12 mouse cellular contexts compared by ENCODE assay signal in genomic region chr2:16029752-16030151, GRCm38 (mm10).
A peak's percentile ranks its signal among the peaks of the same experiment; 100 is the strongest.
DNase-seq lines count a peak whose midpoint lies in the region; ATAC-seq and TF ChIP-seq lines count a peak whose summit lies in the region.
"Had no signal": no experiment of that assay in that cellular context is flagged by ENCODE, and none has a peak within 500 bp of the region (broad histone marks: within the 10 kb centered on the region; RNA-seq: fewer than 3 reads in every experiment).

No protein-coding gene starts in this region.

- H3K9me3 ChIP-seq in forebrain, embryonic 10.5 days, result no peaks in the 10 kb centered on the region
- H3K9me3 ChIP-seq in forebrain, embryonic 15.5 days, result no peaks in the 10 kb centered on the region
- H3K9me3 ChIP-seq in stomach, postnatal 0 days (ENCODE audit: control insufficient read depth, low read length), result no peaks in the 10 kb centered on the region

- no peak for TF ChIP-seq EP300 in stomach, postnatal 0 days (optimal IDR thresholded peaks at IDR 0.05)

- intact Hi-C loops in left cerebral cortex, postnatal 4 days (cut with DNase I), result no loop called here

- H3K4me1 ChIP-seq in forebrain, embryonic 10.5 days, result peaks cover 7% of the 10 kb centered on the region
- no peaks in the 10 kb centered on the region for H3K4me1 ChIP-seq in forebrain, embryonic 15.5 days
- no peaks in the 10 kb centered on the region for H3K4me1 ChIP-seq in stomach, postnatal 0 days (replicated peaks; ENCODE audit: control insufficient read depth, insufficient read depth)

- H3K4me2 ChIP-seq in forebrain, embryonic 15.5 days (replicated peaks), result no peak overlapping the region
- no peak overlapping the region for H3K4me2 ChIP-seq in stomach, postnatal 0 days (replicated peaks; ENCODE audit: low read depth)

- no peaks in the 10 kb centered on the region for H3K27me3 ChIP-seq in forebrain, embryonic 10.5 days (ENCODE audit: poor library complexity, severe bottlenecking)
- H3K27me3 ChIP-seq in forebrain, embryonic 15.5 days, result no peaks in the 10 kb centered on the region
- no peaks in the 10 kb centered on the region for H3K27me3 ChIP-seq in stomach, postnatal 0 days (ENCODE audit: control insufficient read depth, insufficient read depth, low read length)

- 41% methylated on average over 12 of the region's 12 CpGs for WGBS in forebrain, embryonic 10.5 days
- 32% methylated on average over 12 of the region's 12 CpGs for WGBS in forebrain, embryonic 15.5 days
- WGBS in stomach, postnatal 0 days, result 48% methylated on average over 12 of the region's 12 CpGs

- 0 out of 2 replicates have a peak overlapping the region, but pooled peaks have one; percentile 30 for H3K27ac ChIP-seq in forebrain, embryonic 10.5 days
- no peak overlapping the region for H3K27ac ChIP-seq in forebrain, embryonic 15.5 days (replicated peaks)
- no peak overlapping the region for H3K27ac ChIP-seq in stomach, postnatal 0 days (replicated peaks)

- peak; percentile 14 for DNase-seq in forebrain, embryonic 10.5 days (ENCODE audit: extremely low spot score, low spot score)
- DNase-seq in left cerebral cortex, postnatal 4 days, result peak; percentile 12
- DNase-seq in left cerebral cortex, adult 11 months (ENCODE audit: low spot score), result no peak
- DNase-seq in right cerebral cortex, postnatal 4 days, result peak; percentile 2
- DNase-seq in right cerebral cortex, postnatal 14 days, result no peak
- DNase-seq in stomach, postnatal 0 days (ENCODE audit: low spot score), result peak; percentile 13
- DNase-seq in frontal cortex, postnatal 14 days (ENCODE audit: low spot score in 2 of 2), result no peak
- DNase-seq: B cell, adult 2 months; kidney, postnatal 25 days; thymus, postnatal 25 days had no signal

- TF ChIP-seq CTCF in stomach, postnatal 0 days (IDR thresholded peaks at IDR 0.05; ENCODE audit: low read depth), result no peak

- ATAC-seq in forebrain, embryonic 15.5 days (replicated peaks), result no peak
- no peak for ATAC-seq in stomach, postnatal 0 days (ENCODE audit: low FRiP score, low TSS enrichment)
- ATAC-seq: inflammation-experienced regulatory T-cells, adult 6 months had no signal

- no peak overlapping the region for H3K4me3 ChIP-seq in forebrain, embryonic 10.5 days
- H3K4me3 ChIP-seq in forebrain, embryonic 15.5 days, result no peak overlapping the region
- no peak overlapping the region for H3K4me3 ChIP-seq in stomach, postnatal 0 days (ENCODE audit: low read depth, low read length)

- H3K36me3 ChIP-seq in forebrain, embryonic 10.5 days (replicated peaks), result no peaks in the 10 kb centered on the region
- no peaks in the 10 kb centered on the region for H3K36me3 ChIP-seq in forebrain, embryonic 15.5 days
- H3K36me3 ChIP-seq in stomach, postnatal 0 days (ENCODE audit: control insufficient read depth, insufficient read depth, low read length), result no peaks in the 10 kb centered on the region

- no peak overlapping the region for H3K9ac ChIP-seq in forebrain, embryonic 15.5 days (replicated peaks)
- no peak overlapping the region for H3K9ac ChIP-seq in stomach, postnatal 0 days (ENCODE audit: low read length)

Comparison
In these comparisons a context has a peak if more than half of its experiments do, and no peak if none do; other contexts are left out.
1. DNase-seq: peak in forebrain, embryonic 10.5 days (single experiment), left cerebral cortex, postnatal 4 days (single experiment), right cerebral cortex, postnatal 4 days (single experiment) and stomach, postnatal 0 days (single experiment); none in left cerebral cortex, adult 11 months (single experiment), right cerebral cortex, postnatal 14 days (single experiment) and frontal cortex, postnatal 14 days (0 of 2).